Mouse (Mus musculus): ENCODE measurements around the gene Mrpl10. TPM values are rescaled to one million over a fixed set of nuclear protein-coding genes. Genes with fewer than 3 reads are reported as not detected.

The Mrpl10 gene
- polyA plus RNA-seq, 1 experiment from 2014 or later = 62.2 TPM

DNA sequence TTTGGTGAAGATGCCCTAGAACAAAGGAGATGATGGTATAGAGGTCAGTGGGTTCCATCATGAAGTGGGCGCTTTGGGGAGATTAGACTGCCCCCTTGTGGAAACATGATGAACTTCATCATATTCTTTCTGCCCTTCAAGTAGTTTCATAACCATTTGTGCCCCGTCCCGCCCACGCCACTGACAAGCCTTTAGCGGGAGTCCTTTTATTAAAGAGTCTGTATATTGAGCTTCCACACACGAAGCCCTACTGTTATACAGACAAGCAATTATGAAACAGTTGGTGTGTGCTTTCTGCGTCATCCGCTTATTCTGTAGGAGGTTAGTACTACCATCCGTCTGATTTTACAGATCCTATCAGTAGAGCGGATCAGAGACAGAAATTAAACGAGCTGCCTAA lies 41.6 kb downstream of the Mrpl10 start:
- Histone ChIP-seq H3K36me3 (no peaks in the 10 kb centered on the region), H3K4me1 (replicated peaks) (no peaks in the 10 kb centered on the region; the same call in 1 of the 2 replicates), H3K27ac (replicated peaks) (no peak overlapping the region), H3K4me2 (no peak overlapping the region), H3K9me3 (no peaks in the 10 kb centered on the region), H3K9ac (no peak overlapping the region), H3K4me3 (no peak overlapping the region), H3K27me3 (no peaks in the 10 kb centered on the region)
- ATAC-seq (ENCODE audit: low FRiP score, low read depth) = no peak
- 42% methylated on average over 11 of the region's 11 CpGs for WGBS

- Histone ChIP-seq H3K4me1 (replicated peaks) (no peaks in the 10 kb centered on the region; the same call in 1 of the 2 replicates), H3K9me3 (0 out of 2 replicates have a peak, but pooled peaks cover under 1% of the 10 kb centered on the region), H3K36me3 (no peaks in the 10 kb centered on the region), H3K9ac (no peak overlapping the region), H3K27me3 (no peaks in the 10 kb centered on the region), H3K4me2 (no peak overlapping the region; the same call in 1 of the 2 replicates), H3K4me3 (no peak overlapping the region), H3K27ac (replicated peaks) (0 out of 2 replicates have a peak overlapping the region, but pooled peaks have one; percentile 30)
- 38% methylated on average over 22 of the region's 22 CpGs for WGBS
- no peak for ATAC-seq (ENCODE audit: low FRiP score, low read depth)
Measured at GRCm38 (mm10) chr11:97083401-97084140, 42.2 kb downstream of the Mrpl10 start.

- Histone ChIP-seq H3K4me1 (replicated peaks) (no peaks in the 10 kb centered on the region; the same call in 1 of the 2 replicates), H3K9me3 (0 out of 2 replicates have a peak, but pooled peaks cover 3% of the 10 kb centered on the region), H3K27ac (replicated peaks) (no peak overlapping the region), H3K9ac (no peak overlapping the region), H3K27me3 (no peaks in the 10 kb centered on the region), H3K4me3 (no peak overlapping the region), H3K4me2 (no peak overlapping the region), H3K36me3 (no peaks in the 10 kb centered on the region)
- ATAC-seq (ENCODE audit: low FRiP score, low read depth) = no peak
- WGBS = 87% methylated on average over 14 of the region's 15 CpGs
Measured at GRCm38 (mm10) chr11:97084821-97085505, 43.6 kb downstream of the Mrpl10 start.

- H3K4me3 ChIP-seq = no peak overlapping the region
- WGBS = 80% methylated on average over 6 of the region's 6 CpGs
- no peak overlapping the region for H3K27ac ChIP-seq (replicated peaks)
- no peaks in the 10 kb centered on the region; the same call in 1 of the 2 replicates for H3K4me1 ChIP-seq (replicated peaks)
- H3K4me2 ChIP-seq = no peak overlapping the region
- no peak for ATAC-seq (ENCODE audit: low FRiP score, low read depth)
- H3K36me3 ChIP-seq = no peaks in the 10 kb centered on the region
- 0 out of 2 replicates have a peak, but pooled peaks cover 3% of the 10 kb centered on the region for H3K9me3 ChIP-seq
- no peak overlapping the region for H3K9ac ChIP-seq
- H3K27me3 ChIP-seq = no peaks in the 10 kb centered on the region
Measured at GRCm38 (mm10) chr11:97086365-97086764, 45.0 kb downstream of the Mrpl10 start.

DNA sequence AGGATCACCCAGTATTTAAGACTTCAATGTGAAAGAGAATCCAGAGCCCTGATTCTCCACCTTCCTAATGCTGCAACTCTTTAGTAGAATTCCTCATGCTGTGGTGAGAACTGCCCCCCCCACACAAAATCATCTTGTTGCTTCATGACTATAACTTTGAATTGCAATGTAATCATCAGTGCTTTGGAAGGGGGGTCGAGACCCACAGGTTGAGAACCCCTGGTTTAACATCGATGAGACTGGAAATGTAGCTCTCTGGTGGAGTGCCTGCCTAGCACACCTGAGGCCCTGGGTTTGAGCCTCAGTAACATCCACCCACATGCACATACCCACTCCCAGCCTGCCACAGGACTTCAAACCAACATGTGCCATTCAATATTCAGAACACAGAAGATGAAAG lies 53.2 kb downstream of the Mrpl10 start:
- Histone ChIP-seq H3K4me3 (no peak overlapping the region), H3K27ac (replicated peaks) (no peak overlapping the region), H3K27me3 (peaks cover 12% of the 10 kb centered on the region), H3K4me2 (no peak overlapping the region), H3K36me3 (no peaks in the 10 kb centered on the region), H3K4me1 (replicated peaks) (no peaks in the 10 kb centered on the region), H3K9ac (no peak overlapping the region), H3K9me3 (no peaks in the 10 kb centered on the region)
- ATAC-seq (ENCODE audit: low FRiP score, low read depth) = no peak
- WGBS = 69% methylated on average over 2 of the region's 2 CpGs

DNA sequence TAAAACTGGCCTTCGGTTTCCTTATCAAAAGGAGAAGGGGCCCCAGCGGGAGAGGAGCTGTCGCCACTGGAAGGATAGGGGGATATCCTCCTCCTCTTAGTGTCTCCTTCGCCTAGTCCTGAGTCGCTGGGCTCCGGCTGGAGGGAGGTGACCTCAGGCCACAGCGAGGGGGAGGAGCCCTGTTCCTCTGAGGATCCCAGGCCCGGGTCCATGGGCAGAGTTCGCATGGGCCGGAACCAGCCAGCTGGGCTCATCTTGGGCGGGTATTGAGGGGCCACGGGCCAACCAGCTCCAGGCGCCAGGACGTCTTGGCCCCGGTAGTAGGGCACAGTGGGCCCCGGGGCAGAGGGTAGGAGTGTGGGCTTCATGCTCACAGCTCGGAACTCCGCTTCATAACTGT lies 57.4 kb downstream of the Mrpl10 start:
- Histone ChIP-seq H3K36me3 (no peaks in the 10 kb centered on the region), H3K27ac (replicated peaks) (no peak overlapping the region), H3K27me3 (peaks cover 18% of the 10 kb centered on the region), H3K4me3 (no peak overlapping the region), H3K9ac (no peak overlapping the region), H3K4me2 (no peak overlapping the region), H3K9me3 (no peaks in the 10 kb centered on the region), H3K4me1 (replicated peaks) (no peaks in the 10 kb centered on the region)
- ATAC-seq (ENCODE audit: low FRiP score, low read depth) = no peak
- WGBS = 24% methylated on average over 18 of the region's 18 CpGs

Small RNA genes within 50 kb of the gene (microRNA-seq; reads per million reads assigned to microRNA genes)
- gene Mir8103 = 0.87 reads per million

Other genes starting within 250 kb of the Mrpl10 start
- gene Nfe2l1, start 211.6 kb upstream of the Mrpl10 start, polyA plus RNA-seq (2015; fragmentation: Nextera tagmentation; extraction: Ambion mirVana) = 74.3 and 80.5 TPM in 2 replicates
- gene Copz2, start 191.7 kb upstream of the Mrpl10 start, polyA plus RNA-seq (2015; fragmentation: Nextera tagmentation; extraction: Ambion mirVana) = 21.9 and 25.9 TPM in 2 replicates
- 81.6 and 82.8 TPM in 2 replicates for gene Cdk5rap3, start 125.1 kb upstream of the Mrpl10 start, polyA plus RNA-seq (2015; fragmentation: Nextera tagmentation; extraction: Ambion mirVana)
- 0.35 and 0.41 TPM in 2 replicates for gene Prr15l, start 113.5 kb upstream of the Mrpl10 start, polyA plus RNA-seq (2015; fragmentation: Nextera tagmentation; extraction: Ambion mirVana)
- gene Pnpo, start 97.6 kb upstream of the Mrpl10 start, polyA plus RNA-seq (2015; fragmentation: Nextera tagmentation; extraction: Ambion mirVana) = 30.4 and 32.5 TPM in 2 replicates
- 16.6 and 18.6 TPM in 2 replicates for gene Sp2, start 58.6 kb upstream of the Mrpl10 start, polyA plus RNA-seq (2015; fragmentation: Nextera tagmentation; extraction: Ambion mirVana)
- gene Sp6, start 28.2 kb upstream of the Mrpl10 start, polyA plus RNA-seq (2015; fragmentation: Nextera tagmentation; extraction: Ambion mirVana) = 0.43 and 0.62 TPM in 2 replicates
- 14.5 and 15.1 TPM in 2 replicates for gene Scrn2, start 11.6 kb upstream of the Mrpl10 start, polyA plus RNA-seq (2015; fragmentation: Nextera tagmentation; extraction: Ambion mirVana)
- gene Lrrc46, start 153 bp upstream of the Mrpl10 start, polyA plus RNA-seq (2015; fragmentation: Nextera tagmentation; extraction: Ambion mirVana) = 3.3 and 3.6 TPM in 2 replicates
- 12.1 and 12.2 TPM in 2 replicates for gene Osbpl7, start 9.1 kb downstream of the Mrpl10 start, polyA plus RNA-seq (2015; fragmentation: Nextera tagmentation; extraction: Ambion mirVana)
- gene Tbx21, start 73.8 kb downstream of the Mrpl10 start, polyA plus RNA-seq (2015; fragmentation: Nextera tagmentation; extraction: Ambion mirVana) = 0.13 TPM in 1 of 2 replicates, not detected in the other
- gene Tbkbp1, start 109.9 kb downstream of the Mrpl10 start, polyA plus RNA-seq (2015; fragmentation: Nextera tagmentation; extraction: Ambion mirVana) = 10.3 and 11.1 TPM in 2 replicates
- gene Kpnb1, start 146.3 kb downstream of the Mrpl10 start, polyA plus RNA-seq (2015; fragmentation: Nextera tagmentation; extraction: Ambion mirVana) = 31.8 and 33.9 TPM in 2 replicates
- gene Npepps, start 239.1 kb downstream of the Mrpl10 start, polyA plus RNA-seq (2015; fragmentation: Nextera tagmentation; extraction: Ambion mirVana) = 131 and 142 TPM in 2 replicates

Data from hindbrain, embryonic 15.5 days (tissue).